Mouse (Mus musculus) 3134 (cell line): Measurements from ENCODE around the gene Ulk3.

ENCODE experiments used
- DNase-seq: peaks from one replicate; pipeline ENCODE4 v3.0.0-alpha.2; 2011; ENCODE audit warnings: low spot score; ENCODE audit not compliant: insufficient read length; ENCODE audit errors: extremely low read depth

Gene Ulk3

GRCm38 (mm10) chr9:57566846-57567245, 22.4 kb upstream of the Ulk3 start:
- DNase-seq = no peak

GRCm38 (mm10) chr9:57568500-57568899, 20.8 kb upstream of the Ulk3 start:
- no peak for DNase-seq

- no peak for DNase-seq
Measured at GRCm38 (mm10) chr9:57574397-57574796, 14.9 kb upstream of the Ulk3 start.

- no peak for DNase-seq
Measured at GRCm38 (mm10) chr9:57575577-57575976, 13.7 kb upstream of the Ulk3 start.

- no peak for DNase-seq
Measured at GRCm38 (mm10) chr9:57577144-57577849, 12.0 kb upstream of the Ulk3 start.

GRCm38 (mm10) chr9:57584991-57585390, 4.3 kb upstream of the Ulk3 start:
- DNase-seq = no peak

- DNase-seq = peak; percentile 42
Measured at GRCm38 (mm10) chr9:57590726-57591125, 1.5 kb downstream of the Ulk3 start.

- no peak for DNase-seq
Measured at GRCm38 (mm10) chr9:57593454-57594173, 4.4 kb downstream of the Ulk3 start.

- no peak for DNase-seq
Measured at GRCm38 (mm10) chr9:57594174-57594509, 4.9 kb downstream of the Ulk3 start.

GRCm38 (mm10) chr9:57597265-57597664, 8.0 kb downstream of the Ulk3 start:
- no peak for DNase-seq

GRCm38 (mm10) chr9:57597929-57598382, 8.7 kb downstream of the Ulk3 start:
- no peak for DNase-seq

- DNase-seq = no peak
Measured at GRCm38 (mm10) chr9:57598851-57599563, 9.8 kb downstream of the Ulk3 start.

- peak; percentile 49 for DNase-seq
Measured at GRCm38 (mm10) chr9:57600620-57601352, 11.5 kb downstream of the Ulk3 start.

GRCm38 (mm10) chr9:57601353-57601706, 12.1 kb downstream of the Ulk3 start:
- DNase-seq = peak; percentile 86

GRCm38 (mm10) chr9:57602098-57602497, 12.8 kb downstream of the Ulk3 start:
- peak; percentile 61 for DNase-seq

- no peak for DNase-seq
Measured at GRCm38 (mm10) chr9:57604875-57605274, 15.6 kb downstream of the Ulk3 start.

GRCm38 (mm10) chr9:57605503-57605902, 16.3 kb downstream of the Ulk3 start:
- DNase-seq = no peak

- no peak for DNase-seq
Measured at GRCm38 (mm10) chr9:57606139-57606851, 17.0 kb downstream of the Ulk3 start, which contains the start of gene Cplx3. TSS of gene Cplx3 (minus strand) at chr9:57606281.

GRCm38 (mm10) chr9:57609803-57610202, 20.6 kb downstream of the Ulk3 start:
- DNase-seq = no peak

- DNase-seq = peak; percentile 67
Measured at GRCm38 (mm10) chr9:57610359-57610826, 21.1 kb downstream of the Ulk3 start.
